Mouse (Mus musculus) spleen, postnatal 14 days (tissue): ENCODE measurements around the gene Rbm12.
A peak's percentile ranks its signal among the peaks of the same experiment; 100 is the strongest.
"Not testable (repeated sequence)": the region's sequence is repeated elsewhere in the genome, so short reads cannot be mapped to it uniquely, and the experiment has no call there.

ENCODE experiments used
- DNase-seq, 2 experiments: peaks; one replicate each; pipeline ENCODE4 v3.0.0; 2021 to 2022; ENCODE audit warnings: low spot score in 2 of 2

Rbm12 gene

DNA sequence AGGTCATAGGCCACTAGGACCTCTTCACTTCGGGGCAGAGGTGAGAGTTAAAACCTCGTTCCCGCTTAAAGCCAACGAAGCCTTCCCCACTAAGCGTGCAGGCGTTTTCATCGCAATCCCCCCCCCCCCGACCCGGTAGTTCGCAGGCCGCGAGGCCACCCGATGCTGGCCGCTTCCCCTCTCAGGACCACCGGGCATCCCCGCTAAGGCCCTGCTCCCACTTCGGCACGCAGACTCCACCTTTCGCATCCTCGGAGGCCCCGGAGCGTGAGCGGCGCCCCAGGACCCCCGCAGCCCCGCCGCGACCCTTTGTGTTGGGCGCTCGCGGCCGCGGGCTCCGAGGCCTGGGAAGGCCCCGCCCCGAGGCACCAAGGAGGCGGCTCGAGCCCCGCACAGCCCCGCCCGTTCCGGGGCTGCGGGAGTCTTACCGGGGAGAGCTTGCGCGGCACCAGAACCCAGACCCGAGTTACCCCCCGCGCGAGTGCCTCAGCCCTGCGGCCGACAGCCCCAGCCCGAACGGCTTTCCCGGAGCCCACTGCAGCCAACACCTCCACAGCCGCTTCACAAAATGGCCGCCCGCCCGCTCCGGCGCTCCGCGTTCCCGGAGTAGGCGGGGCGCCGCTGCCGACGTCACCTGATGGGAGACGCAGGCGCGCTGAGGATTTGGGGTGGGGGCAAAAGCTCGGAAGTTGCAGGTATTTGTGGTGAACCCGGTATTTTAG lies at the start of gene Rbm12, which contains the start of gene Cpne1:
Gene Rbm12 (minus strand): TSS at position 621 of the 722 bp plus-strand sequence.
Gene Cpne1 (minus strand): TSS at position 608 of the 722 bp plus-strand sequence.
- DNase-seq, result peak; percentile 84 to 89

DNA sequence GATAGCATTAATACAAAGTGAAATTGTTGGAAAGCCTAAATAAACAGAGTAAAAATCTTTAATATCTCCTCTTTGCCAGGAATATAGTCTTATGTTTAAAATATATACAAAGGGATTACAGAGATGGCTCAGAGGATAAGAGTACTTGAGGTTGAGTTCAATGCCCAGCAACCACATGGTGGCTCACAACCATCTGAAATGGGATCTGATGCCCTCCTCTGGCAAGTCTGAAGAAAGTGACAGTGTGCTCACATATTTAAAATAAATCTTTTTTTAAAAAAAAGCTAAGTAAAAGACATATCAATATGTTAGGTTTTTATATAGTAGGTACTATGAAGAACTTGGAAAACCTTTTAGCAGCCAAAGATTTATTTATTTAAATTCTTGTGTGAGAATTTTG lies 39.8 kb upstream of the Rbm12 start:
- no peak for DNase-seq

DNA sequence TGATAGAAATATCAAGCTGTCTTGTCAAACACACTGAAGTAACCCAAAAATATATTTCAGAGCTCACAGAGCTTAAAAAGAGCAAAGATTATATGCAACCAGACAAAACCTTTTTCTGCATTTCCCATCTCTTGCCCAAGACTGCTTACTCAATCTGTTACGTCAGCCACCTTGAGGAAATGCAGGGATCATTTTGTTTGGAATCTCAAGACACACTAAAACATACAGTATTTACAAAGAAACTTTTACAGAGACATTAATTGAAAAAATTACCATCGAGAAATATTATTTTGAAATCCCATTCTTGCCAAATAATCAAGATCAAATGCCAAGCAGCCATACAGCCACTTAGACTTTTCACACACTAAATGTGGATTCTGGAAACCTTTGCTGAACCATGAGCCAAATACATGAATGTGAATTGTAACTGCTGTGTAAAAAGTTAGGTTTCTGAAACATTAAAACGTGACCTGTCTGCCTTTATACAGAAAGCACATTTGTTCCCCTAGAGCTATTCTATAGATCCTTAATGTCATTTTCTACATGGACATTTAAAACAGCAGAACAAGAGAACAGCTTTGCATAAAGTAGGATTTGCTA lies 35.6 kb upstream of the Rbm12 start:
- DNase-seq, result no peak

DNA sequence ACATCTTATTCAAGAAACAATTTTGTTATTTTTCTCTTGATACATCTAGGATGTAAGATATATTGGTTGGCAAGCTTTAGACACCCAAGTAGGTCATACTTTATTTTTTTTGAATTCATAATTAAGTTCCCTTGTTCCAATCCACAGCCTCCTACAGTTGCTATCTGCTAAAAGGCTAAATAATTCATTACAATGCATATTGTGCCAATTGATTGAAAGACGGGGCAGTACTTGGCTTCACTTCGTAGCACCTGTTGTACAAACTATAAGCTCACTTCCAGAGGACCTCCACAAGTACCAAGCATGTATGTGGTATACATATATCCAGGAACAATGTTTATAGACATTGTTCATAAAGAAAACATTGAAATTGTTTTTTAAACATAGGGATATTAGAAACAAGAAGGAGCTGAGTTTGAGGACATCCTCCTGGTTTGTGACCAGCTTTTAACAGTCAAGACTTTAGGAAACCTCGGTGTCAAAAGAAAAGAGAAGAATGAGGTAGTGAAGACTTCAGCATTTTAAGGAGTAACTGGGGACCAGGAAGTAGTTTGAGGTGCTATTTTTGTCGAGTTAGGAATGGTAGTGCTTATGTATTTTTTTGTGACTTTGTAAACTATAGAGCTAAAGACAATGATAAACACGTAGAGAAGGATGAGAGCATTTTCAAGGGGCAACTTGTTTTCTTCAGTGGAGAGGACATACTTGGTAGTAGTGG lies 34.7 kb upstream of the Rbm12 start:
- no peak for DNase-seq

DNA sequence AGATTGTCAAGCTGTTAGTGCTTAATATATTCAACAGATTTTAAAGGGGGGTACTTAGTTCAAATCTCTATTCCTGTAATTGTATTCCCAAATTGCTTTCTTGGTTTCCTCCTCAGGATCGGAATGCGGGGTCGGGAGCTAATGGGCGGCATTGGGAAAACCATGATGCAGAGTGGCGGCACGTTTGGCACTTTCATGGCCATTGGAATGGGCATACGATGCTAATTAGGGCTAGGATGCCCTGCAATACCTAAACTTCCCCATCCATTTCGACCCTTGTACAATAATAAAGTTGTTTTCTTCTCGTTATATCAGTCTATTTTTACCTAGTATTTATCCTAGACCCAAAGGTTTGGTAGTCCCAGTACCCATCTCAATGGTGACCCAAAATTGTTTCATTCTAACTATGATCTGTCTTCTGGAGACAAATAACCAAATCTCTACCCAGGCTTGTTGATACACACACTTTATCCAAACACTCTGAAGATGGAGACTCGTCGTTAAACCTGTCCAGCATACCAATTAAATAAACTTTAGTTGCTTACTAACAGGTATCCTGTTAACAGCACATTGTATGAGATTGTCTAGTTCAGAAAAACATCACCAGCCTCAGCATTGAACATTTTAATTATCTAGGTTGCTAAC lies 33.8 kb upstream of the Rbm12 start:
- DNase-seq, result no peak

DNA sequence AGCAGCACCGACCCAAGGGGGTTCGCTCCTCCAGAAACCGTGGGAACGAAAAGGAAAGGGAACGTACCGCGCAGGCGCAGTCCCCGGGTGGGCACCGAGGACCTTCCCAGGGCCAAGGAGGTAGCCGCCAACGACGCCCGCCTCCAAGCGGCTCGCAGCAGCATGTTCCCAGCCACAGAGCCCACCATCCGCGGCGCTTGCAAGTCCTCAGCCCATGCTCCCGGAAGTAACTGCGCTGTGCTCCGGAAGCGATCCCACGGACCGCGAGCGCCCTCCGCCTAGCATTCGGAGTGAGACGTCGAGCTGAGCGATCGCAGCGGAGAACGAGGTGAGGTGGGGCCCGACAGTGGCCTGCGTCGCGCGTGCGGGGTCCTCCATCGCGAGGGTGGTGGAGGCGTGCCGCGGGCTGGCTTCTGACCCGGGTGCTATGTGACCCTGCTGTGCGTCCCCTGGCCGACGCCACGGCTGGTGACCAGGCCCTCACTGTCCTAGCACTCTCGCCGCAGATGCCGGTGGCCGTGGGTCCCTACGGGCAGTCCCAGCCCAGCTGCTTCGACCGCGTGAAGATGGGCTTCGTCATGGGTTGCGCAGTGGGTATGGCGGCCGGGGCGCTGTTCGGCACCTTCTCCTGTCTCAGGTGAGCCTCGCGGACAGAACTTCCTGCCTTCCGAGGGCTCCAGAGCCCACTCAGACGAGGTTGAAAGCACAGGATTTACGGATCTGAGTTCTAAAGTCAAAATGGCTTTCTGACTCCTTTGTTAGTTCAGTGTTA lies 32.4 kb upstream of the Rbm12 start, which contains the start of the genes Romo1 and Nfs1:
Gene Romo1 (plus strand): TSS at position 87 of the 772 bp plus-strand sequence.
Gene Nfs1 (minus strand): TSS at position 234 of the 772 bp plus-strand sequence.
- DNase-seq, result peak; percentile 82 to 85

DNA sequence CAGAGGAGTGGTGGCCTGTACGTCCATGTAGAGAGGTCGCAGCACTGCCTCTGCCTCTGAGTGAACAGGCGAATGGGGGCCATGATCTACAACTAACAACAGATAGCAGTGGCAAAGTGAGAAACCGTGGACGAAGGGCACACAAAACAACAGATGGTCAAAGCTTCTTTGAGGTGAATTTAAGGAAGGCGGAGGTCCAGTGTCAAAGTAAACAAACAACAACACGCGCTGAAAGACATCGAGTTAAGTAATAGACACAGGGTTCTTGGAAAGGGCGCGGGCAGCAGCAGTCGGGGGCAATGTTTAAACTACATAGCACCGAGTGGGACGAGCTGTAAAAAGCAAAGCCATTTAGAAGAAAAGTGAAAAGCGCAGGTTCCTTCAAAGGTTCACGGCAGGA lies 31.6 kb upstream of the Rbm12 start:
- DNase-seq, result peak in 1 of 2 experiments; percentile 9

DNA sequence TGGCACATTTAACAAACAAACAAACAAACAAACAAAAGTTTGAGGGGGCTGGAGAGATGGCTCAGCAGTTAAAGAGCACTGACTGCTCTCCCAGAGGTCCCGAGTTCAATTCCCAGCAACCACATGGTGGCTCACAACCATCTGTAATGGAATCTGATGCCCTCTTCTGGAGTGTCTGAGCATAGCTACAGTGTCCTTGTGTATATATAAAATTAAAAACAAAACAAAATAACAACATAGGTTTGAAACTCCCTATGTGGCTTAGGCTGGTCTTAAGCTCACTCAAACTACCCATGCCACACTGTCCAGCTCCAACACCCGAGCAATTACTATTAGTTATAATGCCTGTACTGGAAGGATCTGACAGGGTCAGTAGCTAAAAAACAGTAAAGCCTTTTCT lies 31.0 kb upstream of the Rbm12 start:
- DNase-seq, result no peak

DNA sequence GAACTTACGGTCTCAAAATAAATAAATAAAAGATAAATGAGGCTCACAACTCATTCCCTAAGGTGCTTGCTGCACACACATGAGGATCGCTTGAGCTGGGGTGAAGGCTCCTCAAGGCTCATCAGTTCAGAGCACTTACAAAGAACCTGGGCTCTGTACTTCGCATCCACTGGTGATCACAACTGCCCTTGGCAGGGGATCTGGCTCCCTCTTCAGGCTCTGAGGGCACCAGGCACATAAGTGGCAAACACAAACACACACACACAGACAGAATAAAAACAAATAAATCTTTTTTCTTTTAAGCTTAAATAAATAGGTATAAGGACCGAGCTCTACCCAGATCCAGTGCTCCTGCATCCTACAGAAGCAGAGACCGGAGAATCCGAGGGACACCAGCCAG lies 23.9 kb upstream of the Rbm12 start:
- DNase-seq, result no peak

DNA sequence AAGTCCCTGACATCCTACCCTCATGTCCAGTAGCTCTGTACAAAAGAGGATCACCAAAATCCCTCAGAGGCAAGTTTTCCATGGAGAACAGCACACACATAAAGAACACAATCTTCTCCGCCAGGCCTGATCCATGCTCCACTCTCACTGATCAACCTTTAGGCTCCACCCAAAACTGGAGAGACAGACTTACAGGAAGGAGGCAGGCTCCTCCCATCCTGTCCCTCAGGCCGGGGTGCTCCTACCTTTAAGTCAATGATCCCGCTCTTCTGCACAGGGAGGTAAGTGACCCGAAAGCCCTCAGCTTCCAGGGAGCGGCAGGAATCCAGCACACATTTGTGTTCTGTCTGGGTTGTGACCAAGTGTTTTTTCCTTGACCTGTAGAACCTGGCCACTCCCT lies 22.4 kb upstream of the Rbm12 start:
- DNase-seq, result no peak

DNA sequence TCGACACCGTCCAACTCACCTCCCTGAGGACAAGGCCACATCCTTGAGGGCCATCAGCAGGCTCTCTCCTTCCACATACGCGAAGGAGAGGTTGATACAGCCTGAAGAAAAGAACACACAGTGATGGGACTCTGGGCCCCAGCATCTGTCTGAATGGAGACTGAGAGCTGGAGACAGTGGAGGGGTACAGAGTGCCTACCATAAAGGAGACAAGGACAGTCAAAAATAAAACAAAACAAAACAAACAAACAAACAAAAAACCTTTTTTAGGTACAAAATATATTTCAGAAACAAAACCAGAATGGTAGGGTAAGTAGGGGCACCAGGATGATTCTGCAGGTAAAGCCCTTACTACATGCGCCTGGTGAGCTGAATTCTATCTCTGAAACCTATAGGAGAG lies 15.2 kb upstream of the Rbm12 start, which contains the start of gene Gm28036:
Gene Gm28036 (minus strand): TSS at position 101 of the 400 bp plus-strand sequence.
- DNase-seq, result no peak

DNA sequence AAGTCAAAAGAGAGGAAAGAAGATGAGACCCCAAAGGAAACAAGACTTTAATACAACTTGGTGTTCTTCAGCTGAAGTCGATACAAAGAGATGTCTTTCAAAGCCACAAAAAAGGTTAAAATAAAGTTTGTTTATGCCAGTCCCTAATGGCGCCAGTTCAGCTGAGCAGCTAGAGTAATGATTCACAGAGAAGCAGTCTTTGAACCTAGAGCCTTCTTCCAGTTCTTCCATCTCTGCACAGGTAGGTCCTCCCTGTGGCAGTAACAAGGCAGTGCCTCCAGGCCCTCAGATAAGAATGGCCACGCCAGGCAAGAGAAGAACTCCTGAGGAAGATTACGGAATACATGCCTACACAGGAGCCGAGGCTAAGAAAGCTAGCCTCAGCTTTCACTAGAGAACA lies 12.0 kb upstream of the Rbm12 start:
- no peak for DNase-seq

DNA sequence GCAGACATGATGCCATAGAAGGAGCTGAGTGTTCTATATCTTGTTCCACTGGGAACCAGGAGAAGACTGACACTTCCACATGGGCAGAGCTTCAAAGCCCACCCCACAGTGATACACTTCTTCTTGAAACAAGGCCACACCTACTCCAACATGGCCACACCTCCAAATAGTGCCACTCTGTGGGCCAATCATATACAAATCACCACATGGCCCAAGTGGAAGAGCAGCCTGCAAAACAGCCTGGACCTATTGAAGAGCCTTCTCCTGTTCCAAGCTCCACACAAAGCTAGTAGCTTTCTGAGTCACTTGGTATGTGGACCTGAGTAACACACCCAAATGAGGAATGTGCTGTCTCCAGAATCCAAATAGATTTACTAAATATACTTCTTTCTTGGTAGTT lies 7.8 kb upstream of the Rbm12 start:
- DNase-seq, result no peak

DNA sequence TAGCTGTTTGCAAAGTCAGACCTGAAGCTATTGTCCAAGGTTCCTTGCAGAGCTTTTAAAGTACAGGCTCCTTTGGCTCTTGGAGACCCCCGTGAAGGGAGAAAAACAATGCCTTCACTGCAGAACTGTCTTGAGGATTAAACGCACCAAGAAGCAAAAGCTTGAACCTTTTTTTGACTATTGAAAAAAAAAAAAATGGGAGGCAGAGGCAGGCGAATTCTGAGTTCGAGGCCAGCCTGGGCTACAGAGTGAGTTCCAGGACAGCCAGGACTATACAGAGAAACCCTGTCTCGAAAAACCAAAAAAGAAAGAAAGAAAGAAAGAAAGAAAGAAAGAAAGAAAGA lies 274 bp upstream of the Rbm12 start:
- DNase-seq, result not testable (repeated sequence)

DNA sequence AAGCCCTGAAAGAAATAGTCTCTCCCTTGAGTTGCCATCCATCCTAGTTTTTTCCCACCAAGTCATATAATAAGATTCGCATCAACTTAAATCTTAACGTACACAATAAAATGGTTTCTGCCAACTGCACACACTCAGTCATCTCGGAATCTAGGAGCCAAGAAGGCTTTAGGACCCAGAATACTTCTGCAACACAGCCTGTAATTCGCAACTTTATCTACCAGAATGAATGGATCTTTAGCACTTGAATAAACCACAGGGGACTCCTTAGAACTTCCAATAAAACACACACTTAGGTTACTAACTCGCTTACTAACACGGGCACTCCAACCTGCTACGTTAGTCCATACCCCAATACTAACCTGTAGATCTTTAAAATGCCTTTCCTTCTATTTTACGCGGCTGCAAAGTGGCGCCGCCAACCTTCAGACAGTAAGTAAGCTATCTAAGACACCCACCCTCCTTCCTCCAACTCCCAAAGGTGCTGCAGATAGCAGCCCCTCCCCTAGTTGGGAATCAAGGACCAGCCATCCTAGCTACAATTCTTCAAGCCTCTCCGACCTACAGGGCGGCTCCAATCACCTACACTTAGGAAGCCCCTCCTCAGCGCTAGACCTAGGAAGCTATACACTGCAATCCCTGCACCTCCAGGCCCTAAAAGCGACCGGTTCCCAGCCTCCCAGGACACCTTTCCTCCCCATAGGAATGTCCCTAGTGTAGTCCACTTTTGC lies 986 bp downstream of the Rbm12 start:
- no peak for DNase-seq

DNA sequence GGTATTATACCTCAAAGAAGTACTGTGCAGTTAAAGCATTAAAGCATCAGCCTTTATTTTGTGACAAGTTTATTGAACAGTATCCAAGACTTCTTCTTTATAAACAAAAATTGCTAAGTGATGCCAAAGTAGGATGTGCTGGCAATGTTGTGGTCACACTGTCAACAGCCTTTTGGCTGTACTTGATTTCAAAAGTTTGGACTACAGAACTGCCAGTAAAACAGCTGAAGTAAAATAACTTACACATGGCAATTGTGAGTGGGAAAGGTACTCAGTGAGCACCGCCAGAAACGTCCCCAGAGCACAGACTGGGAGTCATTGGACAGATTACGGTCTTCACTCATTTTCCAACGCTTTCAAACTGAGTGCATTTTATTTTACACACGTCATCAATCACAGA lies 19.9 kb downstream of the Rbm12 start:
- no peak for DNase-seq

DNA sequence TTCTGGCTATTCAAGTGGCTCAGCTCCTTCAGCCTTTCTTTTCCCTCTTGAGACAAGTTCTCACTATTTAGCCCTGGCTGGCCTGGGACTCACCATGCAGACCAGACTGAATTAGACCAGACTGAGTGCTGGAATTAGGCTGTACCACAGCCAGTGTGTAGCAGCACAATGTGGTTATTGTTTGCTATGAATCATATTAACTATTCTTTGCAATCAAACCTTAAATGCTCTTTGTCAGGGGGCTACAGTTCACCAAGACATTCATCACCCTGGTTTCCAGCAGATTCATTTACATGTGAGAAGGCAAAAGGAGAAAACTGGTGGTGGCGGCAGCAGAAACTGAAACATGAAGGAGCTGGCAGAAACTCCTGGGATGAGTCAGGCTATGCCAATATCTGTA lies 22.0 kb downstream of the Rbm12 start:
- DNase-seq, result no peak

DNA sequence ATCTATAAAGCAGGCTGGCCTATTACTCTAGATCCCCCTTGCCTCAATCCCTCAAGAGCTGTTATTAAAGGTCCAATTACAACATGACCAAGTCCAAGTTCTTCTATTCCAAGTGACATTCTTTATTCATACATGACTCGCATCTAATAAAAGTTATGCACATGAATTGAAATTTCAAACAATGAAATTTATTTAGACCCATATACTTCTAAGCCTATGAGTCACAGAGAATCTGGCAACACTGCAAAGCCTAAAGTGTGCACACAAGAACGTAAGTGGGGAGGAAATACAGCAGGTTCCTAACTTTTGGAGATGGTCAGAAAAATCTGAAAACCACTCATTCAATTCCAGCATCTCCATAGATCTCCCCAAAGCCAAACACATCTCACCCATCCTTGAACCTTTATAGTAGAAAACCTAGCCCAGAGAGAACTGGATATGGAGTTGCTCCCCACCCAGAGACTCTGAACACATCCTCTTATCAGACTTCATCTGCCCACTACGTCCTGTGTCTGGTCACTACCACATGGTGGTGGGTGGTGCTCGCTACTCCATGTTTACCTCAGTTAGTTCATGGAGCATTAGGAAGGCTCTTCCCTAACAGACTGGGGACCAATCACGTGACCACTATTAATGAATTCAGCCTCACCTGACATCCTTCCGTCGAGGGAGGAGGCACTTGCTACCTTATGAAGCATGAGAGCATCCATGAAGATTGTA lies 24.2 kb downstream of the Rbm12 start:
- DNase-seq, result no peak

DNA sequence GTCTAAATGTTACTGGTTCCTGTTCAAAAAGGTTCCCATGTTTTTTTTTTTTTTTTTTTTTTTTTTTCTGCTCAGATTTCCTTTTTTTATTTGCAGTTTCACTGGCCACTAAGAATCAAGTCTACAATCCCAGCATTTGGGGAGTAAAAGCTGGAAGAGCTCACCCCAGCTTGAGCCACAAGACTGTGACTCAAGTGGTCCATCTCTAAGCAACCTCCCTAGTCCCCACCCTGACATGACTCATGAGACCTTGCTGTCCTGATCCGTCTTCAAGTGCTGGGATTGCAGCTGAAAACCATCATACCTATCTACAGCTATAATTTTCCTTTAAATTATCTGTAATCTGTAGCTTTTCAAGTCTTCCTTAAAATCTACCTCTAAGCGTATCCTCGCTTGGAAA lies 27.2 kb downstream of the Rbm12 start:
- no peak for DNase-seq

DNA sequence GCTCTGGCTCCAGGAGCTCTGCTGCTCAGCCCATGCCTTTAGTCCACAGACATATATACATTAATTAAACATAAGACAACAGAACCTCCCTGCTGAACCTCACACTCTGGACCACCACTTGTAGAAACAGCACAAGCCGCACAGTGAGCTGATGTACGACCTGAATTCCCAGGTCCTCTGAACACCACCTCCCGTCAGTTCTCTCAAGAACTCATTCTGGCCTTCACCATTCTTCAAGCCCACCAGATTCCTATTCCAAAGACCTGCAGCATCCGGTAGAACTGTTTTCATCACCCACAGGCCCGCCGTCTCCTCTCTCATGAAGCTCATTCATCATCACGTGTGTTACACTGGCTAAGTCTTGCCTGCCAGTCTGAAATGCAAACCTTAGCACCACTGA lies 31.4 kb downstream of the Rbm12 start:
- no peak for DNase-seq
